Mouse (Mus musculus): ENCODE data around the gene Bmp8a.

Bmp8a gene
- long read RNA-seq, experiment 1: 0 reads
- long read RNA-seq, experiment 2: 0 reads

- intact Hi-C loops (cut with DNase I): no loop called here
Observed at GRCm38 (mm10) chr4:123342642-123343470, at the start of gene Bmp8a. Bmp8a (minus strand) TSS chr4:123343252.

- intact Hi-C loops (cut with DNase I): loop anchor here (5.0 kb wide), 1 partner anchor 85 kb away; no protein-coding TSS in a partner anchor
Observed at GRCm38 (mm10) chr4:123392187-123392586, 49.1 kb upstream of the Bmp8a start.

DNA sequence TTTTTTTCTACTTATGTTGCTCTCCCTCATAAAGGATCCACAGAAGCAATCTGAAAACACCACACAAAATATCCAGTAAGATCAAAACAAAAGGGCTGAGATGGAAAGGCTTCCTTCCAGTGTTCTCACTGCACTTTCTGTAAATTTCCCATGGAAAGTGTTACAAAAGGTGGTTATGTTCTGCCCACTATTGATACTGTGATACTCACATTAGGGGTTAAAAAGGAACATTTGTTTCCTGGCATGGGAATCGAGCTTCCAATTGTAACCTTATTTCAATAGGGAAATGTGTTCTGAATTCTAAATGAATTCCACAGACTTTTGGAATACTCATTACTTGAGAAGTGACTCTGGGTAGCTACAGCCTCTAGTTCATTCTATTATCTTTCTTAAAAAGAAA, 42.0 kb upstream of the Bmp8a start:
- intact Hi-C loops (cut with DNase I): loop anchor here (5.0 kb wide), 1 partner anchor 112 kb away; no protein-coding TSS in a partner anchor

GRCm38 (mm10) chr4:123383173-123383572, 40.1 kb upstream of the Bmp8a start:
- intact Hi-C loops (cut with DNase I): no loop called here

DNA sequence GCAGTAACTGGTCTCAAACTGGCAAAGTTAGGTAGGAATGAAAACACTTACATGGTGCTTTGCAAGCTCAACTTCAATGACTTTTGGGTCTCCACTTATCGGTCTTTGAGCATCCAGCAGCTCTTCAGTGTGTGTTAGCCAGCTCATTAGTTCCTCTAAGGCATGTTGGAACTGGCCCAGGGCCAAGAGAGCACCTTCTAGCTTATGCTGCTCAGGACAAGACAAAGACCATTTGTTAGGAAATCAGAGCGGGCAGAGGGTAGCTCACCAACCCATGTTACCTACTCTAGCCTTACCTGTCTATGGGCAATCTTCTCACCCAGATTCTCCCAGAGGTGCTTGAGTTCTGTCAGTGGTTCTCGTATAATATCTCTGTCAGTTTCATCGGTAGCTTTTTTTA, 39.0 kb upstream of the Bmp8a start:
- intact Hi-C loops (cut with DNase I): no loop called here

- intact Hi-C loops (cut with DNase I): no loop called here
Observed at GRCm38 (mm10) chr4:123381598-123381997, 38.5 kb upstream of the Bmp8a start.

DNA sequence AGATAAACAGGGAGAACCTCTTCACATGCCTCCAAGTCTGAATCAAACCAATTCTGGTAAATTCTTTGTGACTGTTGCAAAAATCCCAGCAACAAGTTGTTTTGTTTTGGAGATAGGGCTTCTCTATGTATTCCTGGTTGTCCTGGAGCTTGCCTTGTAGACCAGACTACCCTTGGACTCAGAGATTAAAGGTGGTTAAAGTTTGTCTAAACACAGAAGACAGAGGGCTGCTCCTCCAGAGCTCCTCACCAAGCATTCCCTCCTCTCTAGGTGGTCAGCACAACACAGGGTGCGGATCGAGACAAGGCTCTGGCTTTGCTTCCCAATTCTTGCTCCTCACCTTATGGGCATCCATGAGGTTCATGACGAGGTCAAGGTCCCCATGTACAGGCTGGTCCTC, 33.0 kb upstream of the Bmp8a start:
- intact Hi-C loops (cut with DNase I): no loop called here

- intact Hi-C loops (cut with DNase I): no loop called here
Observed at GRCm38 (mm10) chr4:123374316-123375008, 31.4 kb upstream of the Bmp8a start.

DNA sequence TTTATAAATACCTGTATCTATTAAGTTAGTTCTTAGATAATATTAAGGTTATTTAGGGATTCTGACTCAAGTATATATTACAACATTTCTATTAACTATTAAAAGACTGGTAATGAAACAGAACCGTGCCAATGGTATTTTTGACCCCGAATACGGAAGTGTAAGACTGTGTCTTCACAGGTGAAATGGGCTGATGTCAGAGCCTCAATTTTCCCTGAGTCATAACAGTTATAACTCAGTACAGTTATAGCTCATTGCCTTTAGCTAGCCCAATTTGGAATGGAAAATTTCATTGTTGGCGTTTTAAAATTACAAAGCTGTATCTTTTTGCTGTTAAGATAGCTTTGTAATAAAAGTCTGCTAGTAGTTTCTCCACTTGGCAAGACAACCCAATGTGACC, 20.5 kb upstream of the Bmp8a start:
- intact Hi-C loops (cut with DNase I): no loop called here

- intact Hi-C loops (cut with DNase I): no loop called here
Observed at GRCm38 (mm10) chr4:123360771-123361170, 17.7 kb upstream of the Bmp8a start.

GRCm38 (mm10) chr4:123358613-123359012, 15.6 kb upstream of the Bmp8a start:
- intact Hi-C loops (cut with DNase I): no loop called here

GRCm38 (mm10) chr4:123355941-123356340, 12.9 kb upstream of the Bmp8a start:
- intact Hi-C loops (cut with DNase I): no loop called here

GRCm38 (mm10) chr4:123353271-123353877, 10.3 kb upstream of the Bmp8a start:
- intact Hi-C loops (cut with DNase I): no loop called here

DNA sequence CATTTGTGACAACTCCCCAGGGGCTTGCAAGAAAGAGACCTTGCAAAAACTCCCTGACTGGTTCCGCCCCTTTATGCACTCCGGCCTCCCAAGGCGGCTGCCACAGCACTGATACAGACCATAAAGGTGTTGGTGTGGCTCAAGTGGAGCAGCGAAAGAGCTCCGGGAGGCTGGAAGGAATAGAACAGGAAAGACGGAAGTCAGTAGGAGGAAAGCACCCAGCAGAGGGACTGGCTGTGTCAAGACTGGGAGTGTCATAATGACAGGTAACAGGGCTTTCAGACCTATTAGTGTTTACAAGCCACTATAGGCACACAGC, 378 bp upstream of the Bmp8a start:
- intact Hi-C loops (cut with DNase I): no loop called here

GRCm38 (mm10) chr4:123342091-123342641, 886 bp downstream of the Bmp8a start:
- intact Hi-C loops (cut with DNase I): no loop called here

DNA sequence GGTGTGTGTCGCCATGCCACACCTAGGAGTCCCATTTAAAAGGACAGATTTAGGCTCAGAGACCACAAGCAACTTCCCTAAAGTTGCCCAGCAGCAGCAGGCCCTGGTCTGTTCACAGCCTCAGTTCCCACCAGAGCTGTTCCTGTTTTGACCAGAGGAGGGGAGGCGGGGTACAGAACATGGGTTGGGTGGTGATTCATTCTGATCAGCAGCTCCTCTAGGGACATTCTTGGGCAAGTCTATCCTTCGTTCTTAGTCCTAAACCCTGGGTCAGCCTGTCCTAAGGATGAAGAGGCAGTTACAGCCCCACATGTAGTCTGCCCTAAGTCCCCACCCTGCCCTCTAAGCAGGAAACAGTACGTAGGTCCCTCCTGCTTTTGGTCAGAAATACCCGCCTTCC, 2.8 kb downstream of the Bmp8a start:
- intact Hi-C loops (cut with DNase I): no loop called here

- intact Hi-C loops (cut with DNase I): no loop called here
Observed at GRCm38 (mm10) chr4:123337693-123338092, 5.4 kb downstream of the Bmp8a start.

DNA sequence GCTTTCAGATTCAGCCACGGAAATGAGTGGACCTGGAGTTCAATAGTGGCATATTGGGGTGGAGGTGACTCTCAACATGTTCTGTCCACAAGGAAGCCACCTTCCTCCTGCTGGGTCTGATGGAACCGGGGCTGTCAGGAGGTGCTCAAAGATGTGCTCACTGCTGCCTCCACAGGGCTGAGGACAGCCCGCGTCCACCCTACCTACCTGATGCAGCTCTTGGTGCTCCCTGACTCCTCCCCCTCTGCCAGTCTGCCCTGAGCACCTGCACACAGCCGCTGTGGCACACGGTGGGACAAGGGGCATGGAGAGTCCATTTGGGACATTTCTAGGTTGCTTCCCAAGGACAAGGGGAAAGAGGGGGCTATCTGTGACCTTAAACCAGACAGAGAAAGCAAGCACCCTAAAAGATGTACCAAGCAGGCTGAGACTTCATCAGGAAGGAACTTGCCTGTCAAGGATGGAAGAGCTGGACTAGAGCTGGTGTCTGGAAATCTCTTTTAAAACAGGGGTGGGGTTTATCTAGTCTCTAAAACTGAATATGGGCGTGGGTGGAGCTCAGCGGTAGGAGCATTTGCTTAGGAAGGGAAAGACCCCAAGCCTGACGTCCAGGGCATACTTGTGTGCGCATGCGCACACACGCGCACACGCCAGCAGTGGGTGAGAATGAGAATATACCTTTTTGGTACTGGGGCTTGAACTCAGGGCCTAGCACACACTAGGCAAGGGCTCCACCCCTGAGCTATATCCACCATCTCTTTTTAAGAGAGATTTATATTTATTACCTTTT, 7.1 kb downstream of the Bmp8a start:
- intact Hi-C loops (cut with DNase I): loop anchor here (2.0 kb wide), 1 partner anchor 25 kb away; no protein-coding TSS in a partner anchor

- intact Hi-C loops (cut with DNase I): loop anchor here (2.0 kb wide), 1 partner anchor 24 kb away; no protein-coding TSS in a partner anchor
Observed at GRCm38 (mm10) chr4:123335244-123335643, 7.8 kb downstream of the Bmp8a start.

DNA sequence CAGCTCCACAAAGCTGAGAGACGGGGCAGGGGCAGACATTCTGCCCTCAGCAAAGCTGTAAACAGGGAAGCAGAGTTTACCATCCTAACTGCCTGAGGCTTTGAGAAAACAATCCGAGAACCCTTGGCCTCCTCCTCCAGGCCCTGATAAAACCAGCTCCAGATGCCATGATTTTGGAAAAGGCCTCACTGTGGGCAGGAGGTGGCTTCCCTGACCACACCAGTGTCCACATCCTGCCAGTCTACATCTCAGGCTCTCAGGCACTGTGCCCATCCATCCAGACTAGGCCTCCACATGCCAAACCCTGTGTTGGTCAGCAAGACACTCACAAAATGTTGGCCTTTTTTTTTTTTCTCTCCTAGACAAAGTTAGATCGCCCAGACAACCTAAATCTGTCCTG, 8.9 kb downstream of the Bmp8a start:
- intact Hi-C loops (cut with DNase I): loop anchor here (2.0 kb wide), 1 partner anchor 23 kb away; no protein-coding TSS in a partner anchor

GRCm38 (mm10) chr4:123333151-123333550, 9.9 kb downstream of the Bmp8a start:
- intact Hi-C loops (cut with DNase I): no loop called here
